ENCODE assay signal across 8 mouse cellular contexts in genomic region chr1:164138365-164139130, GRCm38 (mm10). TPM values are rescaled to one million over a fixed set of nuclear protein-coding genes. Genes with fewer than 3 reads are reported as not detected.
DNase-seq lines count a peak whose midpoint lies in the region; ATAC-seq and TF ChIP-seq lines count a peak whose summit lies in the region.

No protein-coding gene starts in this region.

- no peak for TF ChIP-seq POLR2A in cortical plate, adult 2 months (IDR thresholded peaks at IDR 0.05; ENCODE audit: extremely low read depth, insufficient read depth, low read length)

- peak; percentile 41 for ATAC-seq in activated CD4-positive, CD25-positive, alpha-beta regulatory T cell, adult 4 months
- ATAC-seq in intestine, embryonic 14.5 days (replicated peaks; ENCODE audit: low FRiP score, low TSS enrichment, low read depth) = peak; percentile 68; the same call in 1 of the 2 replicates

- H3K36me3 ChIP-seq in intestine, embryonic 14.5 days (ENCODE audit: control insufficient read depth, insufficient read depth, low read length) = no peaks in the 10 kb centered on the region

- H3K4me3 ChIP-seq in cortical plate, adult 2 months (ENCODE audit: insufficient read depth, low read length) = no peak overlapping the region
- H3K4me3 ChIP-seq in intestine, embryonic 14.5 days (ENCODE audit: low read depth, low read length) = no peak overlapping the region

- peak; percentile 73 for DNase-seq in gastrocnemius, postnatal 14 days
- peak; percentile 91 for DNase-seq in intestine, embryonic 14.5 days (ENCODE audit: low spot score)
- peak; percentile 60 to 79 for DNase-seq in left cerebral cortex, postnatal 10 days (ENCODE audit: extremely low spot score in 1 of 2, low spot score in 2 of 2)
- peak; percentile 78 for DNase-seq in mesoderm, embryonic 11.5 days (ENCODE audit: low read depth, low spot score)
- peak; percentile 63 for DNase-seq in right cerebral cortex, postnatal 25 days
- DNase-seq in urinary bladder, postnatal 36 days (ENCODE audit: low spot score in 2 of 2) = peak; percentile 65 to 75

- intact Hi-C loops in gastrocnemius, postnatal 14 days (cut with DNase I; ENCODE audit: low total_unique reads) = loop anchor here (5.0 kb wide), 1 partner anchor 131 kb away; no protein-coding TSS in a partner anchor
- intact Hi-C loops in left cerebral cortex, postnatal 10 days (cut with DNase I) = loop anchor here (5.0 kb wide), 2 partner anchors 76 to 131 kb away; partner anchors contain the start of gene Sell

- no peaks in the 10 kb centered on the region for H3K27me3 ChIP-seq in intestine, embryonic 14.5 days (replicated peaks; ENCODE audit: control insufficient read depth, insufficient read depth, low read length)

- no peak overlapping the region for H3K9ac ChIP-seq in intestine, embryonic 14.5 days (ENCODE audit: low read length)

- peak; percentile 87 for TF ChIP-seq CTCF in cortical plate, adult 2 months (IDR thresholded peaks at IDR 0.05; ENCODE audit: extremely low read depth, insufficient read depth, low read length)

- no peaks in the 10 kb centered on the region for H3K4me1 ChIP-seq in cortical plate, adult 2 months (ENCODE audit: control insufficient read depth, insufficient read depth, low read length)
- H3K4me1 ChIP-seq in intestine, embryonic 14.5 days (replicated peaks; ENCODE audit: control insufficient read depth, insufficient read depth, low read length) = no peaks in the 10 kb centered on the region

- 13% methylated on average over 5 of the region's 5 CpGs for WGBS in intestine, embryonic 14.5 days

- H3K9me3 ChIP-seq in intestine, embryonic 14.5 days (ENCODE audit: control insufficient read depth, low read length) = no peaks in the 10 kb centered on the region

- no peak overlapping the region for H3K27ac ChIP-seq in cortical plate, adult 2 months (ENCODE audit: insufficient read depth, low read length)
- no peak overlapping the region for H3K27ac ChIP-seq in intestine, embryonic 14.5 days (ENCODE audit: low read depth)

- no peak overlapping the region for H3K4me2 ChIP-seq in intestine, embryonic 14.5 days (ENCODE audit: low read length)

RNA-seq across cellular contexts. Expression of gene F5, which starts 13.1 kb away (rescaled TPM):
- not detected for polyA plus RNA-seq in activated CD4-positive, CD25-positive, alpha-beta regulatory T cell, adult 4 months (2017; shearing (Covaris generic))
- 0.28 and 0.35 TPM in 2 replicates for polyA plus RNA-seq in cortical plate, adult 2 months (2012; rRNA removed)
- total RNA-seq in gastrocnemius, postnatal 14 days (2021) = under 1 TPM; 0.07 to 0.14 TPM
- 0.58 and 0.60 TPM in 2 replicates for polyA plus RNA-seq in intestine, embryonic 14.5 days (2014; fragmentation: Nextera tagmentation; extraction: Ambion mirVana)
- total RNA-seq in left cerebral cortex, postnatal 10 days (2021) = under 1 TPM; 0.43 to 0.63 TPM

RNA-seq across cellular contexts. Expression of gene Selp, which starts 23.5 kb away (rescaled TPM):
- polyA plus RNA-seq in activated CD4-positive, CD25-positive, alpha-beta regulatory T cell, adult 4 months (2017; shearing (Covaris generic)) = 1 to 10 TPM; 1.9 to 4.3 TPM
- polyA plus RNA-seq in cortical plate, adult 2 months (2012; rRNA removed) = 0.02 TPM in 1 of 2 replicates, not detected in the other
- total RNA-seq in gastrocnemius, postnatal 14 days (2021) = 1 to 10 TPM in 1 of 2 experiments, under 1 TPM in 1; 0.31 to 1.1 TPM
- polyA plus RNA-seq in intestine, embryonic 14.5 days (2014; fragmentation: Nextera tagmentation; extraction: Ambion mirVana) = 0.22 TPM in 1 of 2 replicates, not detected in the other
- not detected for total RNA-seq in left cerebral cortex, postnatal 10 days (2021)
